Mouse (Mus musculus) gastrocnemius, postnatal 14 days (tissue): ENCODE measurements at regions not wholly inside any gene's neighbourhood (a gene's known extent, or its start where the extent isn't known, plus 50 kb on each side); places are given as distances from the start of the nearest gene placed in this dataset.

ENCODE experiments used
- DNase-seq: peaks from one replicate; pipeline ENCODE4 v3.0.0; 2021; ENCODE audit warnings: mixed read lengths
- intact Hi-C: fragments of 180-260 bp; cut with DNase I; formaldehyde crosslinking; loops from one replicate; pipeline ENCODE4 v1.15.1; 2025; ENCODE audit warnings: low total_unique reads

- DNase-seq = no peak
- intact Hi-C loops = no loop called here
Measured at GRCm38 (mm10) chr12:99614420-99614819, 51.0 kb upstream of the Foxn3 start.
